Mouse (Mus musculus) lung, postnatal 10 days (tissue): ENCODE measurements around the gene Grk4.
"Not testable (repeated sequence)": the region's sequence is repeated elsewhere in the genome, so short reads cannot be mapped to it uniquely, and the experiment has no call there.

Experiments used
- DNase-seq: peaks from one replicate; pipeline ENCODE4 v3.0.0; 2021

Gene Grk4

DNA sequence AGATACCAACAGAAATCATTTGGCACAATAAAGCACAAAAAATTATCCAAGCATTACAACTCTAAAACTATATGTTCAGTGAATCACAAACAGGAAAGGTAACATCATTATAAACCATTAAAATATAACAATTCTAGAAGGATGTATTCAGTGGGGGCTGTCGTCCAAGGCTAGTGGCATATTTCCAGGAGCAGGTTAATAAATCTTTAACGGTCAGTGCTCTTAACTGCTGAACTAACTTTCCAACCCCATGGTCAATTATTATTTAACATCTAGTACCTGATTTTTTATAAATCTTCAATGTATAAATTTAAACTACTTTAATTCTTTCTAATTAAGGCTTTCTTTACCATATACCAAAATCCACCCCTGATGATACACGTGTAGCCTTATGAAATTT lies 54.2 kb downstream of the Grk4 start:
- DNase-seq = not testable (repeated sequence)

DNA sequence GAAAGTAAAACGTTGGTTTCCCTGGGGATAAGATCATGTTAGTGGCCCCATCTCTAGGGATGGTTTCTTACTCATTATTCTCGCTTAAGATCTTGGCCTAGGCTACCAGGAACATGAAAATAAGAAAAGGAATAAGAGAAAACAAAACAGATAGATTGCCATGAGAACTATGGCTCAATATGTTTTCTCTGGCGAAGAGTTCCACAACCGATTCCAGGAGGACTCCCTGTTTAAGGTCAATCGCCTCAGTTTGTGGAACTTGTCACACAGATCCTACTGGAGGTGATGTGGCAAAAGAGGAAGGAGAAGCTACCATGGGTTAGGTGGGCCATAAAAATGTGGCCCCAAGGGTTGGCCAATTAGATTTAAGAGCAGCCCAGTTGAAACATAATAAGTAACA lies 54.6 kb downstream of the Grk4 start:
- DNase-seq = no peak

DNA sequence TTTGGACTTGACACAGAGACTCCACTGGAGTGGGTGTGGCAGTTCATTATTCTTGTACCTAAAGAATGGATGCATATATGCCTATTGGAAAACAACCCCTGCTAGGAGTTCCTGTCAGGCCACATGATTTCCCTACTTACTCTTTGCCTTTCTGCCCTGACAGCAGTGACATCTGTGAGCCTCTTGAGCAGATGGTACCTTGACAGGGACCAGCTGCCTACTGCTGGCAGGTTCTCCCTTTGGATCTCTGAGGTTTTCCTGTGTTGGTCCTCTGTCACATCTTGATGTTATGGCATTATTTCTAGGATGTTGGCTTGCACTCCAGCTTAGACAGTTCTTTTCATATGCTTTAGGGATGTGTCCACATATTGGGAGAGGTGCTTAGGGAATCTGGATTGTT lies 69.0 kb downstream of the Grk4 start:
- DNase-seq = no peak

DNA sequence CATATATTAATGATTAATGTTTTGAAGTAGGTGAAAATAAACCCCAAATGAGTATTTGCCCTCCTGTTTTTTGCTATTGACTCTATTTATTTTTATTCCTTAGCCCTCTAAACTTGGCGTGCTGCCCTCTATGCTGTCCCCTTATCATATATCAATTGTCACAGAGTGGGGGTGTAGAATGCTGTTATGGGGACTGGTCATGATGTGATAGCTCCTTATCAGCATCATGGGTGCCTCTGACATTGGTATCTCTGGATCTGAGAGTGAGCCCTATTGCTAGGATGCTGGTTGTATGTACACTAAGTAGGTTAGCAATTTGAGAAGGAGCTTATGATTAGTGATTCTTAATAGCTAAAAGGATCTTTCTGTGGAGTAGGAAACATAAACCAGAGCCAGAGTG lies 70.1 kb downstream of the Grk4 start:
- DNase-seq = no peak

DNA sequence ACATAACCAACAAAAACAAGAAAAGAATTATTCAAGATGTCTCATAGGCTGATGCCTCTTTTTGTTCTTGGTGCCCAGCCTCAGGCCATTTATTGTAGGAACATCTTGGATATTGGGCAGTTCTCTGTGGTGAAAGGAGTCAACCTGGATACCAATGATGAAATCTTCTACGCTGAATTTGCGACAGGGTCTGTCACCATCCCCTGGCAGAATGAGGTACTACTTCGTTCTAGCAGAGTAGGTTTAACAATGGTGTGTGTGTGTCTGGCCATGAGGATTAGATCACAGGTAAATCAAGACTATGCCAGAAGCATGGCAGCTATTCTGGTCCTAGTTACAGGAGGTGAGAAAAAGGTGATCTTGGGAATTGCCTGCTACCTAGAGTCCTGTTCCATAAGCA lies 91.3 kb downstream of the Grk4 start:
- no peak for DNase-seq

DNA sequence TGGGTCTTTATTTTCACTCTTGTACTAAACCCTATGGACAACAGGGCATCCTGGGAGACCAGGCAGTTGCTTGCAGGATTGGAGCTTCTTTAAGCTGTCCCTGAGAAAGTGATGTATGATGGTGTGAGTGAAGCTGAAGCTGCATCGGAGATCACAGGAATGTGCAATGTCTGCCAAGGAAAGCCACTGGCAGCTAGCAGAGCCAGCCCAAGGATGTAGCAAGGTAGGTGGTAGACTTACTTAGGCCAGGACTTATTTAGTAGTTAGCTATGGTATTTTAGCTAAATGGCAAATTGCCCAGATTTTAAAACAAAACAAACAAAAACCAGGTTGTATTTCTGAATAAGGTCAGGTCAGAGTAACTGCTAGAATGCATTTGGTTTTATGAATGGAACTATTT lies 98.6 kb downstream of the Grk4 start:
- DNase-seq = no peak

DNA sequence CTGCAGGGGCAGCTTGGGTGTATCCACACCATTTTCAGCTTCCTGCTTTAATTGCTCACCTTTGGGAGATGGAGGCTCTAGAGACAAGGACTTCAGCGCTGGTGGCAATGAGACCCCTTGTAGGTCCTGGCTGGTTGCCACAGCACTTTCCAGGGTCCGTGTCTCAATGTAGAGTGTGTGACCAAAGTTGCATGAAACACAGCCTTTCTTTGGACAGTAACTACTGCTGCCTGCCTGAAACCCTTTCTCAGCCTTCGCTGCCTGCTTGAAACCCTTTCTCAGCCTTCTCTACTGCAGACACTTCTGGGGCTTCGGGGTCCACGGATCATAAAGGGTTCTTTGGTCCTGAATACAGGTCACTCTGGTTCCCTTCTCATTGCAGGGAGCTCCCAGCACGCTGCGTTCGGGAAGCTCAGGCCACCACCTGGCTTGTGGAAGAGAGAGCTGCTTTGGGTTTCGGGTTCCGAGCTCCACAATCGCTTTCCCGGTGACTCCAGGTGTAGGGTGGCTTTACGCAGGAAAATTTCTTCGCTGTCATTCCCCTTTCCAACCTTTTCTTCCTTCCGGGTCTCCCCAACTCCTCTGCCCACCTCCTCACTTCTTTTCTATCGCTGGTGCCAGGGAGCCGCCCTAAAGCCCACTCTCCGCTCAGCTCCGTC lies 100.8 kb downstream of the Grk4 start:
- DNase-seq = peak; percentile 28

DNA sequence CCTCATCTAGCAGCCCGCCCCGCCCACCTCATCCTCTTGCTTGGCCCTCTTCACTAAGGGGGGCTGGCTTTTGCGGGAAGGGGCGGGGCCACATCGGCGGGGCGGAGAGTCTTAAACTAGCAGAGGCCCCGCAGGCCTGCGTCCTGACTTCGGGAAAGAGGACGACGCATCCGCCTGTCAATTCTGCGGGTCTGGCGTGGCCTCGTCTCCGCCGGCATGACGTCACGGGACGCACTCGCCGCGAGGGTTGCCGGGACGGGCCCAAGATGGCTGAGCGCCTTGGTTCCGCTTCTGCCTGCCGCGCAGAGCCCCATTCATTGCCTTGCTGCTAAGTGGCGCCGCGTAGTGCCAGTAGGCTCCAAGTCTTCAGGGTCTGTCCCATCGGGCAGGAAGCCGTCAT lies 101.3 kb downstream of the Grk4 start, which contains the start of gene Htt:
Gene Htt, plus strand, starts transcription at position 232 of the 400 bp plus-strand sequence.
- DNase-seq = peak; percentile 98

DNA sequence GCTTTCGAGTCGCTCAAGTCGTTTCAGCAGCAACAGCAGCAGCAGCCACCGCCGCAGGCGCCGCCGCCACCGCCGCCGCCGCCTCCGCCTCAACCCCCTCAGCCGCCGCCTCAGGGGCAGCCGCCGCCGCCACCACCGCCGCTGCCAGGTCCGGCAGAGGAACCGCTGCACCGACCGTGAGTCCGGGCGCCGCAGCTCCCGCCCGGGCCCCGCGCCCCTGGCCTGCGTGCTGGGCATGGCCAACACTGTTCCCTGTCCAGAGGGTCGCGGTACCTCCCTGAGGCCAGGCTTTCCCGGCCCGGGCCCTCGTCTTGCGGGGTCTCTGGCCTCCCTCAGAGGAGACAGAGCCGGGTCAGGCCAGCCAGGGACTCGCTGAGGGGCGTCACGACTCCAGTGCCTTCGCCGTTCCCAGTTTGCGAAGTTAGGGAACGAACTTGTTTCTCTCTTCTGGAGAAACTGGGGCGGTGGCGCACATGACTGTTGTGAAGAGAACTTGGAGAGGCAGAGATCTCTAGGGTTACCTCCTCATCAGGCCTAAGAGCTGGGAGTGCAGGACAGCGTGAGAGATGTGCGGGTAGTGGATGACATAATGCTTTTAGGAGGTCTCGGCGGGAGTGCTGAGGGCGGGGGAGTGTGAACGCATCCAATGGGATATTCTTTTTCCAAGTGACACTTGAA lies 101.9 kb downstream of the Grk4 start:
- peak; percentile 25 for DNase-seq

DNA sequence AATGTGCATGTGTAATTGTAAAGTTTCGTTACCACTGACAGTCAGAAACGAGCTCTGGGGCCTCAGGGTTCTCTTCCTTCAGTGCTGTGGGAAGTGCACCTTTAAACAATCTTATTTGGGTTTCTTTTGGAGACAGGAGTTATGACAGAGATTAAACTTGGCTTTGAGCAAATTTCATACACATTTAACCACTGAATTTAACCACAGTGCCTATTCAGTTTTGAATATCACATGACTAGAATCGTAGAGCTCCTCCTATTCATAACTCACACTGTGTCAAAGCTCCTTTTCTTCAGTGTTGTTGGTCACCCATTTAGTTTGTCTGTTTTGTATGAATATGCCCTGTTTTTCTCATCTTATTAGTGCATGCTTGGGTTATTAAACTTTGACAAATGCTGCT lies 111.6 kb downstream of the Grk4 start:
- no peak for DNase-seq

DNA sequence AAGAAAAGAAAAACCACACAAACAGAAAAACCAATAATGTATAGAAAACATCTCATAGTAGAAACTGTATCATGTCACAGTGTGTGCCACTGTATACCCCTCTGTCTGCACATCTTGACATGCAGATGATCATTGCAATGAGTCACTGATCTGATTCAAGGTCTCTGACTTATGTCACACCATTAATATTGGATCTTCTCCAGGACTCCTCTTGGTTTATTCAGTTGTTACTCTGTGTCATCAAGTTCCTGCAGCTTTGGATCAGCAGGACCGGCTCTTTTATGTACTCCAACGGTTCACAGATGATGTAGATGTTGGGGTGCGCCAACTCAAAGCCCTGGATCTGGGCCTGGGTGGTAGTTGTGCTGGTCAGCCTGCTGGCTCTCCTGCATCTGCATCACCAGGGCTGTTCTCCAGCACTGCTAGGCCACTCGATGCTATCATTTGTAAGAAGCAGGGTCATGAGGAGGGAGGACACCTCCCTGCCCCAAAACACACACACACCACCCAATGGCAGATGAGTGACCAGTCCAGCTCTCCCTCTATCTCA lies 112.6 kb downstream of the Grk4 start:
- no peak for DNase-seq

DNA sequence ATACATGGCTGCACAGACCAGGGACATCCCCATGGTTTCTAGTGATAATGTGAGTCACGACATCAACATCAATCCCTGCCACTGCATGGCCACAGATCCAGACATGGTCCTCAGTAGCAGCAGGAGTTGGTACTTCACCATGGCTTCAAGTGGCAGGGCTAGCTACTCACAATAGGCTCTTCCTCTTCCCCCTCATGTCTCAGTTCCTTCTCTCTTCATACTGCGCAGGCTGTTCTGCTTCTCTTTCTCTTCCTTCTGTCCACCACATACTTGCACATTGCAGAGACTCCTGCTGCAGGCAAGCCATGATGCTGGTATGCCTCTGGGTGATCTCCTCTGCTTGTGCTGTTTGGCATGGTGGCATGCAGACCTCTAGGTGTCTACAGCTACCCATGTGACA lies 113.2 kb downstream of the Grk4 start:
- no peak for DNase-seq

DNA sequence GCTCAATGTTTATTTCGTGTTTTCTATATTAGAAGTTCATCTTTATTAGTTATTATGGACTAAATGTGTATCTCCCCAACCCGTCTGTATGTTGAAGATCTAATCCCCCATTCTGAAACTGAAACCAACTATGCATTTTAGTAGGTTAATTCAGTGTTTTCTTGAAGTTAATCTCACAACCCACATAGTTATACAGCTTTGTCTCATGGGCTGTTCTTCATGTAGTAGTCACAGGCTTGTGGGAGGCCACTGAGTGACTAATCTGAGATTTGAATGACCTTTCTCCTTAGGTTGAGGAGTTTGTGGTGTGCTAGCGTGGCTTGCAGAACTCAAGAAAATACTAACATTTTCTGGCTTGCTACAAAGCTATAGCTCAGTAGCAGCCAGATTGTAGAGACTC lies 124.8 kb downstream of the Grk4 start:
- DNase-seq = no peak

DNA sequence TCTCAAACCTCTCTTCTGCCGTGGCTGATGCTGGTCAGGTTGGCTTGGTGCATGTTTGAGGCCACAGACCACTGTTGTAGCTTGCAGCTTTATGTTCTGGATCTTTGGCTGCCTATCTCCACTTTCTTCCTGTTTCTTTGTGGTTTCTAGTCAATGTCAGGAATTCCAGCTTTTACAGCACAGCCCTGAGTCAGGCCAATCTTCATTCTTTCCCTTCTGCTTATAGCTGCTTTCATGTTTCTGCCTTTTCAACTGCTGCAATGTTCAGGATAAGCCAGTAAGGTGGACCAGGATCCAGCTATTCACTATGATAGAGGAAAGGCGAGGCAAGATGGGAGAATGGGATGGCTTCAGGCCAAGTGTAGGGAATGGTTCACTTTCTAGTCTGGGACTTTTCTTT lies 131.0 kb downstream of the Grk4 start:
- DNase-seq = no peak

DNA sequence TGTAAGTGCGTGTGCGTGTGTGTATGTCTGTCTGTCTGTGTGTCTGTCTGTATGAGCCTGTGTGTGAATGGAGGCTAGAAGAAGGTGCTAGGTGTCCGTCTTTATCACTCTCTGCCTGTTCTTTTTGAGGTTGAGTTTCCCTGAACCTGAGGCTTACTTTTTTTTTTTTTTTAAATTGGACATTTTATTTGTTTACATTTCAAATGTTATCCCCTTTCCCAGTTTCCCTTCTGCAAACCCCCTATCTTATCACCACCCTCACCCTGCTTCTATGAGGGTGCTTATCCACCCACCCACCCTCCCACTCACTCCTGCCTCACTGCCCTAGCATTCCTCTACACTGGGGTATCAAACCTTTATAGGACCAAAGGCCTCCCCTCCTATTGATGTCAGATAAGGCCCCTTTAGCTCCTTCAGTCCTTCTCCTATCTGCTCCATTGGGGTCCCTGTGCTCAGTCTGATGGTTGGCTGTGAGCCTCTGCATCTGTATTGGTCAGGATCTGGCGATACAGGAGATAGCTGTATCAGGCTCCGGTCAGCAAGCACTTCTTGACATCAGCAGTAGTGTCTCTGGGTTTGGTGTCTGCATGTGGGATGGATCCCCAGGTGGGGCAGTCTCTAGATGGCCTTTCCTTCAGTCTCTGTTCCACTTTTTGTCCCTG lies 140.2 kb downstream of the Grk4 start:
- no peak for DNase-seq
